Mouse (Mus musculus) bone marrow, adult 2 months (tissue): ENCODE data around the gene Ctdsp1.

Experiments
- CTCF ChIP-seq: fragments of 200-500 bp; IDR thresholded peaks from 2 replicates; pipeline ENCODE4 v1.5.1; 2011; ENCODE audit warnings: low read length, control low read depth; ENCODE audit not compliant: control insufficient read depth, insufficient read depth
- POLR2A ChIP-seq: fragments of 200-500 bp; IDR thresholded peaks from 2 replicates; pipeline ENCODE4 v1.6.1; 2011; ENCODE audit warnings: low read depth, mild to moderate bottlenecking, control low read depth, low read length, borderline replicate concordance; ENCODE audit not compliant: control insufficient read depth

DNA sequence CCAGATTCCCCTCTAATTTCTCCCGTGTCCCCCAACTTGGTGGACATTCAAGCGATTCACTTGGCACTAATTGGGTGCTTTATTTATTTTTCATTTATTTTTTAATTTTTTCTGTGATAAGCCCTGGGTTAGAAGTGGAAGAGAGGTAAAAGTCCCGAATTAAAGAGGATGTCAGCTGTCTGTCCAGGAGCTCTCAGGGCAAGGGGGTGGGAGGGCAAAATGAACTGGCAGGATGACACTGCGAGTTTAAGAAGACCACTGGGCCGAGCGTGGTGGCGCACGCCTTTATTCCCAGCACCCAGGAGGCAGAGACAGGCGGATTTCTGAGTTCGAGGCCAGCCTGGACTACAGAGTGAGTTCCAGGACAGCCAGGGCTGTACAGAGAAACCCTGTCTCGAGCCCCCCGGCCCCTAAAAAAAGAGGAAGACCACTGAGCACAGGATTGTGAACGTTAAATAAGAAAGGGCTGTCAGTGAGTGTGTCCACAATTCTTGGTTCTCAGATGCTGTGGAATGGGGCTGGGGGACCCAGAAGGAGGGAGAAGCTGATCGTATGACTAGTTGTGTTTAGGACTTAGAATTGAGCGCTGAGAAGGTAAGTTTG, 3.8 kb upstream of the Ctdsp1 start:
- TF ChIP-seq CTCF (no peak), POLR2A (no peak)
